Mouse (Mus musculus): ENCODE results near the gene Rnf208. TPM values are rescaled to one million over a fixed set of nuclear protein-coding genes. Genes with fewer than 3 reads are reported as not detected.
A peak's percentile ranks its signal among the peaks of the same experiment; 100 is the strongest.

The Rnf208 gene
- total RNA-seq (2021): 1 to 10 TPM; 7.9 to 8.3 TPM
- long read RNA-seq, experiment 1, partial matches to known transcripts: 0 of 4 reads
- long read RNA-seq, experiment 1, other reads (novel, unspliced or antisense): 1 of 4 reads
- long read RNA-seq, experiment 2, transcript Rnf208-202 (1 exons, 1,333 nt): major isoform, 6 of 7 reads
- long read RNA-seq, experiment 2, partial matches to known transcripts: 0 of 7 reads
- long read RNA-seq, experiment 2, other reads (novel, unspliced or antisense): 0 of 7 reads

- DNase-seq (ENCODE audit: low spot score in 2 of 2): no peak
These were observed at the start of gene Rnf208, which contains the start of gene Cysrt1 for GRCm38 (mm10) chr2:25242101-25242506. TSS of gene Rnf208 (plus strand) at chr2:25242255. TSS of gene Cysrt1 (minus strand) at chr2:25242452.

GRCm38 (mm10) chr2:25193330-25193770, 48.7 kb upstream of the Rnf208 start:
- DNase-seq (ENCODE audit: low spot score in 2 of 2): peak; percentile 79 to 84

- DNase-seq (ENCODE audit: low spot score in 2 of 2): no peak
These were observed 48.0 kb upstream of the Rnf208 start for GRCm38 (mm10) chr2:25194006-25194405.

- DNase-seq (ENCODE audit: low spot score in 2 of 2): peak in 1 of 2 experiments; percentile 31
These were observed 47.4 kb upstream of the Rnf208 start for GRCm38 (mm10) chr2:25194486-25195171.

GRCm38 (mm10) chr2:25195211-25196156, 46.6 kb upstream of the Rnf208 start:
- peak; percentile 61 to 62 for DNase-seq (ENCODE audit: low spot score in 2 of 2)

- DNase-seq (ENCODE audit: low spot score in 2 of 2): peak; percentile 68 to 71
These were observed 45.7 kb upstream of the Rnf208 start, which contains the start of gene Tor4a for GRCm38 (mm10) chr2:25196172-25196954. TSS of gene Tor4a (minus strand) at chr2:25196886.

- DNase-seq (ENCODE audit: low spot score in 2 of 2): no peak
These were observed 44.9 kb upstream of the Rnf208 start for GRCm38 (mm10) chr2:25197191-25197590.

- no peak for DNase-seq (ENCODE audit: low spot score in 2 of 2)
These were observed 44.1 kb upstream of the Rnf208 start for GRCm38 (mm10) chr2:25197946-25198345.

- DNase-seq (ENCODE audit: low spot score in 2 of 2): no peak
These were observed 41.4 kb upstream of the Rnf208 start for GRCm38 (mm10) chr2:25200631-25201030.

- no peak for DNase-seq (ENCODE audit: low spot score in 2 of 2)
These were observed 38.3 kb upstream of the Rnf208 start for GRCm38 (mm10) chr2:25203631-25204214.

GRCm38 (mm10) chr2:25207593-25207992, 34.5 kb upstream of the Rnf208 start:
- DNase-seq (ENCODE audit: low spot score in 2 of 2): no peak

- DNase-seq (ENCODE audit: low spot score in 2 of 2): no peak
These were observed 31.4 kb upstream of the Rnf208 start for GRCm38 (mm10) chr2:25210686-25211085.

- DNase-seq (ENCODE audit: low spot score in 2 of 2): peak; percentile 87 to 89
These were observed 30.9 kb upstream of the Rnf208 start, which contains the start of gene Nelfb for GRCm38 (mm10) chr2:25211121-25211670. TSS of gene Nelfb (minus strand) at chr2:25211489.

GRCm38 (mm10) chr2:25213266-25213865, 28.7 kb upstream of the Rnf208 start:
- DNase-seq (ENCODE audit: low spot score in 2 of 2): no peak

- no peak for DNase-seq (ENCODE audit: low spot score in 2 of 2)
These were observed 27.6 kb upstream of the Rnf208 start, which contains the start of gene Stpg3 for GRCm38 (mm10) chr2:25214444-25214843. TSS of gene Stpg3 (minus strand) at chr2:25214637.

- DNase-seq (ENCODE audit: low spot score in 2 of 2): no peak
These were observed 24.4 kb upstream of the Rnf208 start for GRCm38 (mm10) chr2:25217666-25218065.

GRCm38 (mm10) chr2:25218445-25218844, 23.6 kb upstream of the Rnf208 start, which contains the start of gene Fam166a:
TSS of gene Fam166a (plus strand) at chr2:25218745.
- no peak for DNase-seq (ENCODE audit: low spot score in 2 of 2)

- DNase-seq (ENCODE audit: low spot score in 2 of 2): no peak
These were observed 20.7 kb upstream of the Rnf208 start for GRCm38 (mm10) chr2:25221331-25221772.
